Comparison of ENCODE assay signal across 9 mouse cellular contexts in genomic region chr4:117858794-117859193, GRCm38 (mm10). TPM values are rescaled to one million over a fixed set of nuclear protein-coding genes. Genes with fewer than 3 reads are reported as not detected.
DNase-seq lines count a peak whose midpoint lies in the region; ATAC-seq lines count a peak whose summit lies in the region.
"Had no signal": no experiment of that assay in that cellular context is flagged by ENCODE, and none has a peak within 500 bp of the region (broad histone marks: within the 10 kb centered on the region; RNA-seq: fewer than 3 reads in every experiment).

No protein-coding gene starts in this region.

- no peaks in the 10 kb centered on the region for H3K9me3 ChIP-seq in kidney, embryonic 15.5 days (replicated peaks)
- no peaks in the 10 kb centered on the region for H3K9me3 ChIP-seq in intestine, embryonic 14.5 days (ENCODE audit: control insufficient read depth, low read length)
- H3K9me3 ChIP-seq: embryonic facial prominence, embryonic 15.5 days had no signal

- no peak overlapping the region for H3K4me3 ChIP-seq in kidney, embryonic 15.5 days (replicated peaks)
- H3K4me3 ChIP-seq in intestine, embryonic 14.5 days (ENCODE audit: low read depth, low read length) = no peak overlapping the region
- H3K4me3 ChIP-seq: embryonic facial prominence, embryonic 15.5 days had no signal

- H3K9ac ChIP-seq in kidney, embryonic 15.5 days = no peak overlapping the region
- no peak overlapping the region for H3K9ac ChIP-seq in intestine, embryonic 14.5 days (ENCODE audit: low read length)
- H3K9ac ChIP-seq: embryonic facial prominence, embryonic 15.5 days had no signal

- DNase-seq in kidney, adult 11 months = peak; percentile 58
- peak; percentile 70 for DNase-seq in Muller cell, postnatal 12 days (ENCODE audit: inconsistent ontology term)
- peak; percentile 70 for DNase-seq in cerebellum, adult 9-11 months
- DNase-seq in intestine, embryonic 14.5 days (ENCODE audit: low spot score) = peak; percentile 72
- DNase-seq in liver = peak; percentile 80
- DNase-seq in retina, postnatal 7 days (ENCODE audit: low read depth, low spot score) = peak; percentile 69
- DNase-seq in c-Kit-positive CD71-positive TER-119-positive erythroid progenitor cells, embryonic 14.5 days (ENCODE audit: low spot score) = no peak

- peaks cover 13% of the 10 kb centered on the region for H3K4me1 ChIP-seq in kidney, embryonic 15.5 days
- H3K4me1 ChIP-seq in intestine, embryonic 14.5 days (replicated peaks; ENCODE audit: control insufficient read depth, insufficient read depth, low read length) = no peaks in the 10 kb centered on the region

- WGBS in kidney, embryonic 15.5 days = 84% methylated on average over 3 of the region's 3 CpGs
- 74% methylated on average over 3 of the region's 3 CpGs for WGBS in intestine, embryonic 14.5 days

- no peak; the same call in 1 of the 2 replicates for ATAC-seq in kidney, embryonic 15.5 days (replicated peaks; ENCODE audit: low FRiP score)
- ATAC-seq in intestine, embryonic 14.5 days (replicated peaks; ENCODE audit: low FRiP score, low TSS enrichment, low read depth) = 0 out of 2 replicates have a peak, but pooled peaks have one; percentile 20

- H3K36me3 ChIP-seq in kidney, embryonic 15.5 days = peaks cover 12% of the 10 kb centered on the region
- peaks cover 17% of the 10 kb centered on the region for H3K36me3 ChIP-seq in intestine, embryonic 14.5 days (ENCODE audit: control insufficient read depth, insufficient read depth, low read length)

- H3K27me3 ChIP-seq in kidney, embryonic 15.5 days = no peaks in the 10 kb centered on the region
- H3K27me3 ChIP-seq in intestine, embryonic 14.5 days (replicated peaks; ENCODE audit: control insufficient read depth, insufficient read depth, low read length) = no peaks in the 10 kb centered on the region
- H3K27me3 ChIP-seq: embryonic facial prominence, embryonic 15.5 days had no signal

- no peak overlapping the region for H3K4me2 ChIP-seq in kidney, embryonic 15.5 days
- H3K4me2 ChIP-seq in intestine, embryonic 14.5 days (ENCODE audit: low read length) = no peak overlapping the region
- H3K4me2 ChIP-seq: embryonic facial prominence, embryonic 15.5 days had no signal

- no peak overlapping the region for H3K27ac ChIP-seq in kidney, embryonic 15.5 days
- no peak overlapping the region for H3K27ac ChIP-seq in intestine, embryonic 14.5 days (ENCODE audit: low read depth)
- H3K27ac ChIP-seq: embryonic facial prominence, embryonic 15.5 days had no signal

RNA-seq across cellular contexts. Expression of gene Ccdc24, which starts 13.6 kb away (rescaled TPM):
- 0.89 and 1.8 TPM in 2 replicates for polyA plus RNA-seq in kidney, embryonic 15.5 days (2015; fragmentation: Nextera tagmentation; extraction: Ambion mirVana)
- 1.1 and 1.9 TPM in 2 replicates for polyA plus RNA-seq in intestine, embryonic 14.5 days (2014; fragmentation: Nextera tagmentation; extraction: Ambion mirVana)

RNA-seq across cellular contexts. Expression of gene Slc6a9, which starts 24.5 kb away (rescaled TPM):
- polyA plus RNA-seq in kidney, embryonic 15.5 days (2015; fragmentation: Nextera tagmentation; extraction: Ambion mirVana) = 9.4 and 15.2 TPM in 2 replicates
- polyA plus RNA-seq in intestine, embryonic 14.5 days (2014; fragmentation: Nextera tagmentation; extraction: Ambion mirVana) = 9.5 and 11.7 TPM in 2 replicates

RNA-seq across cellular contexts. Expression of gene B4galt2, which starts 24.5 kb away (rescaled TPM):
- polyA plus RNA-seq in kidney, embryonic 15.5 days (2015; fragmentation: Nextera tagmentation; extraction: Ambion mirVana) = 17.7 and 19.8 TPM in 2 replicates
- polyA plus RNA-seq in intestine, embryonic 14.5 days (2014; fragmentation: Nextera tagmentation; extraction: Ambion mirVana) = 26.3 and 30.6 TPM in 2 replicates

RNA-seq across cellular contexts. Expression of gene Atp6v0b, which starts 28.3 kb away (rescaled TPM):
- polyA plus RNA-seq in kidney, embryonic 15.5 days (2015; fragmentation: Nextera tagmentation; extraction: Ambion mirVana) = 212 and 221 TPM in 2 replicates
- polyA plus RNA-seq in intestine, embryonic 14.5 days (2014; fragmentation: Nextera tagmentation; extraction: Ambion mirVana) = 213 and 219 TPM in 2 replicates

RNA-seq across cellular contexts. Expression of gene Dph2, which starts 33.0 kb away (rescaled TPM):
- 21.2 and 22.2 TPM in 2 replicates for polyA plus RNA-seq in kidney, embryonic 15.5 days (2015; fragmentation: Nextera tagmentation; extraction: Ambion mirVana)
- polyA plus RNA-seq in intestine, embryonic 14.5 days (2014; fragmentation: Nextera tagmentation; extraction: Ambion mirVana) = 20.0 and 23.1 TPM in 2 replicates
